Mouse (Mus musculus): Measurements from ENCODE around the gene Raver2. TPM values are rescaled to one million over a fixed set of nuclear protein-coding genes. Genes with fewer than 3 reads are reported as not detected.

Raver2 gene
- total RNA-seq, 2 experiments from 2014 or later = not detected

Other genes starting within 250 kb of the Raver2 start
- not detected in 2 replicates for gene Gm10577, start 48.3 kb upstream of the Raver2 start, total RNA-seq (2015; ENCODE audit: low replicate concordance)
- not detected in 2 replicates for gene Gm10577, start 48.3 kb upstream of the Raver2 start, total RNA-seq (2017; ENCODE audit: low replicate concordance)
- gene Jak1, start 196.3 kb downstream of the Raver2 start, total RNA-seq (2015; ENCODE audit: low replicate concordance) = 70.0 and 82.9 TPM in 2 replicates
- 78.2 and 87.5 TPM in 2 replicates for gene Jak1, start 196.3 kb downstream of the Raver2 start, total RNA-seq (2017; ENCODE audit: low replicate concordance)

All from erythroid progenitor cell, adult 5-6 weeks (primary cell).